Mouse (Mus musculus) stomach, postnatal 0 days (tissue): ENCODE results near the gene Zfp385b.

Source experiments
- CTCF ChIP-seq: IDR thresholded peaks from 2 replicates; pipeline ENCODE4 v1.5.1; 2016; ENCODE audit warnings: antibody characterized with exemption, low read depth, mild to moderate bottlenecking, moderate library complexity
- EP300 ChIP-seq: optimal IDR thresholded peaks from 2 replicates; pipeline ENCODE3; 2016; ENCODE audit warnings: antibody characterized with exemption

DNA sequence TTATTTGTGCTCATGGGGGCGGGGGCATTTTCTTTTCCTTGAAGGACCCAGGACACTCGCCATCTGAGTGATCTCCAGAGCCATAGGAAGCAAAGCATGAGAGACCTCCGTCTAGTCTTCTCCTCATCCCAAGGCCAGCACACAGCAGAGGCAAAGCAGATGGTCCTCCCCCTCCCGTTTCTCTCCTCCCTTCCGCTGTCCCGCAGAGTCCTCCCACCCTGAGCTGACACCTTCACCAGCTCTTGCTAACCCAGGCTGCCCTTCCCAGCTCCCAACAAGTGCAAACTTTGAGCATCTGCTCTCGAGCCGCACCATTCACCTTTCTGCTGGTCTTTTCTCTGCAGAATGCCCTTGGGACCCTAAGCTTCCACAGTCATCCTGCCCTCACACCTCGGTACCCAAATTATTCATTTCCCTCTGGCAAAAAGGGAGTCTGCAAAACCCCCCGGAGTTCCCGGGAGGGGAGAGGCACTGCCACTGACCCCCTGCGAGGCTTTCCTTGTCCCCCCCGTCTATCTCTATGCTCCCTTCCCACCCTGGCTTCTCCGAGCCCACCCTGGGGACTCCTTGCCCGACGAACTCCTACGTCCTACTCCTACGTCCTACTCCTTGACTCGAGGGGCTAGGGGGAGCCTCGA lies 3.5 kb downstream of the Zfp385b start:
- TF ChIP-seq CTCF (no peak), EP300 (no peak)
